Mouse (Mus musculus): ENCODE data around the gene H2-Ke6.

The H2-Ke6 gene

DNA sequence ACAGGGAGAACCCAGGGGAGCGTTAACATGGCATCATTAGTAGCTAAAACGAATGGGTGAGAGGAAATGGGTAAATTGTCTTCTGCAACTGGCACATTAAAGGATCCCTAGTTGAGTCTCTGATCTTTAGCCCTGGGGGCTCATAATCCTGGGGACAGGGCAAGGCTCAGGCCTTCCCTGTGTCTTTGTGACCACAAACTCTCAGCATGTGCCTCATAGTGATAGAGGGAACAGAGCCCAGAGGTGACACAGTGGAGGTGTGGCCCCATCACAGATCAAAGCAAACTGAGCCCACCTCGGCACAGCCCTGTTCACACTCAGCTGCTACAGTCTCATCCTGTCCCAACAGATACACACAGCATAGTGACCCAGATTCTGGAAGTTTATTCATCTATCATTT lies 32.2 kb downstream of the H2-Ke6 start:
- no peak for DNase-seq (ENCODE audit: low spot score)

DNA sequence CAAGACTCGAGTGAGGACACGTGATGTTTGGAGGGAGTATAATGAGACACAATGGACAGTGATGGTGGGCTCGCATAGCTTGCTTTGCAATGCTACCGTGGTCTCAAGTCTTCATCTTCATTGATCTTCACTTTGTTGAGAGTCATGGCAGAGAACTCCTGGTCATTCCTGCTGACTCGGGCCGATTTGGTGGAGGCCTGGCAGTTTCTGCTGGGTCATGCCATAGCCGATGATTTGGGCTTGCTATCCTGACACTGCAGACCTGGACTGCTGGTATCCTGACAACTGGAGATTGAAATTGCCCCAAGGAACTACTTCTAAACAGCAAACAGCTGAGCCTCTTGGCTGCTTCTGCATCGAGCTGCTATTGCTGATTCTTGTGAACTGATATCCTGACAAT lies 32.9 kb downstream of the H2-Ke6 start:
- no peak for DNase-seq (ENCODE audit: low spot score)

DNA sequence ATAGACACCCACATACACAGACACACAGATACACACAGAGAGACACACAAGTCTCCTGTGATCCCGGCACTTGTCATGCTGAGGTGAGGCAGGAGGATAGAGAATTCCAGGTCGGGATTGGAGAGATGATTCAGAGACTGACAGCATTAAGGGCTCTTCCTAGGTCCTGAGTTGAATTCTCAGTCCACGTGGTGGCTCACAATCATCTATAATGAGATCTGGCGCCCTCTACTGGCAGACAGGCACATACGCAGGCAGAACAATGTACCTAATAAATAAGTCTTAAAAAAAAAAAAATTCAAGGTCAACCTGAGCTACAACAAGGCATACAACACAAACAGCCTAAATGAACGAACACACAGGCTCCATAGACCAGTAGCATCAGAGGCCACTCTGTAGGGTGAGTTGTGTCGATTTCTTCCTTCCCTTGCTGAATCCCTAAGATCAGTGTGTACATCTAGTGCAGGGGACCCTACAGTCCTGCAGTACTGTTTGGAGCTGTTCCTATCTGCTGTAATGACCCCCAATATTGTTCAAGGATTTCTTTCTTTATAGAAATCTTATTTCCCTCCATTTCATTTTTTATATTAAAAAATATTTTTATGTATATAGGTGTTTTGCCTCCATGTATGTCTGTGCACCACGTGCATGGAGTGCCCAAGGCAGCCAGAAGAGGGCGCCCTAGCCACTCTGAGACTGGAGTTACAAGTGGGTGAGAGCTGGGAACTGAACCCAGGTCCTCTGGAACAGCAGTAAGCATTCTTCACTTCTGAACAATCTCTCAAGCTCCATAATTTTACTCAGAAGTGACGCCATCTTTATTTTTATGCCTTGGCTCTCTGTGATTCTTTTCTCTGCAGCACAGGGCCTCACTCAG lies 35.8 kb downstream of the H2-Ke6 start:
- peak; percentile 51 for DNase-seq (ENCODE audit: low spot score)

DNA sequence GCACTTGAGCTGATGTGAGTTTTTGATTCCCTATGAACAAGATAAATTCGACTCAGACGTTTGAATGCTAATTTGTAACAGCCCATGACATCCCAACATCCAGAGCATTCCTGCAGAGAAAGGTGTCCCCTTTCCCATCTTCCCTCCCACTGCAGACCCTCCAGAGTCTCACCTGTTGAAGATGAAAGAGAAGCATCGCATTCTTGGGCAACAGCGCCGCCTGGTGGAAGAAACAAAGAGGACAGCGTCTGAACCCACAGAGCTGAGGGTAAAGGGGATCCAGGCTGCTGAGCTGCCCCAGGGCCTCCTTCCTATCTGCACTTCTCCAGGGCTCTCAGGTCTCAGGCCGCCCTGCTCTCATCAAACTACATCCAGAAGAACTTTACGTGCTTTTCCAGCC lies 45.7 kb downstream of the H2-Ke6 start:
- DNase-seq (ENCODE audit: low spot score), result peak; percentile 29

DNA sequence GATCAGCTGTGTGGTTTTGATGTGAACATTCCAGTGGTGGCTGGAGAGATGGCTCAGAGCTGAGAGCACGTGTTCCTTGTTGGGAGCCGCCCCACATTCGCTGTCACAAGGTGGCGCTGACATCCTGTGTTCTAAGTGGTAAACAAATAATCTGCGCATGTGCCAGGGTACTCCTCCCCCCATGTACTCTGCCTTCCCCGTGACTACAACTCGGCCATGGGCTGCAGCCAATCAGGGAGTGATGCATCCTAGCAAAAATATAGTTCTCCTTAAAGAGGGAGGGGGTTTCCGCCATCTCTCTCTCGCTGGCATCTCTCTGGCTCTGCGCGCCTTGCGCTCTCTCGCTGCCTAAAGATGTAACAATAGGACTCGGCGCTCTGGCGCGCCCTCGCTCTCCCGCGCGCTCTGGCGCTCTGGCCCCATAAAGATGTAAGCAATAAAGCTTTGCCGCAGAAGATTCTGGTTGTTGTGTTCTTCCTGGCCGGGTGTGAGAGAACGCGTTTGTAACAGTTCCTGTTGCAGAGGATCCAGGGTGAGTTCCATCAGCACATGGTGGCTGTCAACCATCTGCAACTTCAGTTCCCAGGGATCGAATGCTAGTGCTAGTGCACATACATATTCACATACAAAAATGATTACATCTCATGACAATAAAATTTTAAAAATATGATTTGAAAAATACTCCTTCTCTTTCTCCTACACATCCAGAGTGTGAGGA lies 46.5 kb downstream of the H2-Ke6 start:
- DNase-seq (ENCODE audit: low spot score), result peak; percentile 92

DNA sequence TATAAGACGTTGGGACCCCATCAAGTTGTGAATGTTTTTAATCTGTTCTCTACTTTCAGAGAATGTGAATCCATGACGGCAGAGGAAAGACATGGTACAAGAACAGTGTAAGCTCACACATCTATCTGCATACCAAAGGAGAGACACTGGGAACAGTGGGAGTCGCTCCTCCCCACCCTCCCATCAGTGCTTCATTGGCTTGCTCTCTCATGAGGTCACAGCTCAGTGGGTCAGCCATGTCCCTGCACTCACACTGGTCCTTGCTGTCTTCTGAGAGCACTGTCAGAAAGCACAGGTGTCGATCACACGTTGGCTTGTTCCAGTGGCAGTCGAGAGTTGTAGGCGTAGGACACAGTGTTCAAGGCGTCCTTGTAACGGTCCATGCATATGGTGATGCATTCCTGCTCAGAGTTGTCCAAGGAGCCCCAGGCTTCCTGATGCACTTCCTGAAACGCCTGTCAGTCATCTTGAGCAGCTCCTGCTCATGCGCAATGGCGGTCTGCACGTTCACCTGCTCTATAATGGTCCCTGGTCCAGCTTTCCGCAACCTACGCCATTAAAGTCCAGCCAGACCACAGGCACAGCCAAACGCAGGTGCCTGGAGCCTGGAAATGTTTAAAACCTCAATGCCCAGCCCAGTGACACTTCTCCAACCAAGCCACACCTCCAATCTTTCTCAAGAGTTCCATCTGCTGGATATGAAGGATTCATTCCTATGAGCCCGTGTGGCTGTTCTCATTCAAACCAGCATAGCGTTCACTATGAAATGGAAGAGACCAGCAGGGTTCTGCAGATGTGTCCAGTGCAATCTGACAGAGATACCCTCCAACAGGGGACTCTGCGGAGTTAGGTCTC lies 47.5 kb downstream of the H2-Ke6 start:
- no peak for DNase-seq (ENCODE audit: low spot score)

DNA sequence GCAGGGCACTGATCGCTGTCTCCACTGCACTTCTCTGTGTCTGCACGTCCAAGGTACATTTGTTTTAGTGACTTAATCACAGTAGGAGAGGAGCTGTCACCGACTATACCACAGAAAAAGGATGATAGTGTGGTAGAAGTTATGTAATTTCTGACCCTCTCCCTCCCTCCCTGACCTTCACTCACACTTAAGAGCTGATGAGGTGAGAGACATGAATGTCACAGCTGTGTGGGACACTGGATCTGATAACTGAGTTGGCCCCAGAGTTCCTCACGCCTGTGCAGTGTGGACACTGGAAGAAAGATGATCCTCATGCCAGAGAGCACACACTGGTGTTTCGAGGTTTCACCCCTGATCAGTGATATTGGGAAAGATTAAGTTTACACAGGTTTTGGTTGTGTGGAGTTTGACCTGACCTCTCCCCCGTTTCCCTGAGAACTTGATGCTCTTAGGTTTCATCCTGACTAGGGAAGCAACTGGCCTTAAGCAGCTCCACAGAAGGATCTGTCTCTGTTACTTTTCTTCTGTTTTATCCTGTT lies 48.3 kb downstream of the H2-Ke6 start:
- no peak for DNase-seq (ENCODE audit: low spot score)

DNA sequence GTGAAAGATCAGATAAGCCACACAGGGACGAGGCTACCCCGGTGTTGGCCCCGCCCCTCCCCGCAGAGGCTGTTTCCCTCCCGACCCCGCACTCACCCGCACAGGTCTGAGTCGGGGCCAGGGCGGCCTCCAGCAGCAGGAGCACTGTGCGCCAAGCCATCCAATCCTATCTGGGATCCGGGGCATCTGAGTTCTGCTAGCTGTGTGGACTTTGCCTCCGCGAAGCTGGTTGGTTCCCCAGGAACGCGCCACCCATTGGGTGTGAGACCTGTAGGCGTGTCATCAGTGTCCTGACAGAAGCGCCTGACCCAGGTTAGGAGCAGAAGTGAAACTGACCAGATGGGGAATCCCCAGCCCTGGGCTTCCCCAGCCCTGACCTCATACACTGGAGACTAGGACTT lies 49.2 kb downstream of the H2-Ke6 start:
- no peak for DNase-seq (ENCODE audit: low spot score)

DNA sequence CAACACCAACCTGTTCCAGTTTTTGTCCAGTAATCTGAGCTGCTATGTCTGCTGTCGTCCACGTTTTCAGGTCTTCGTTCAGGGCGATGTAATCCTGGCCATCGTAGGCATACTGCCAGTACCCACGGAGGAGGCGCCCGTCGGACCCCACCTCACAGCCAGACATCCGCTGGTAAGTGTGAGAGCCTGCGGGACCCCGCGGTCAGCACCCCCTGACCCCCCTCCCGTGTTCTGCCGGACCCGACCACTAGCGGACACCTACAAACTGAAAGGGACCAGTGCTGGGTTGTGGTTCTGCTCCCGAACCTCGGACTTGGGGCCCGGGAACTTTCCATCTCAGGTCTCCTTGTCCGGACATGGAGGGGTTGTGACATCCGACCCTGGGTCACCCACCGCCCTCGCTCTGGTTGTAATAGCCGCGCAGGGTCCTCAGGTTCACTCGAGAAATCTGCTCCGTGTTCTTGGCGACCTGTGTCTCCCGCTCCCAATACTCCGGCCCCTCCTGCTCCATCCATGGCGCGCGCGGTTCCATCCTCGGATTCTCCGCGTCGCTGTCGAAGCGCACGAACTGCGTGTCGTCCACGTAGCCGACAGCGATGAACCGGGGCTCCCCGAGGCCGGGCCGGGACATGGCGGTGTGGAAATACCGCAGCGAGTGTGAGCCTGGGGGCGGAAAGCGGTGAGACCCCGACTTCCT lies 49.9 kb downstream of the H2-Ke6 start:
- no peak for DNase-seq (ENCODE audit: low spot score)

All from layer of hippocampus, adult 9-10 months (tissue).